Mouse (Mus musculus) CH12.LX (cell line): Measurements from ENCODE around the gene Znhit3. TPM values are rescaled to one million over a fixed set of nuclear protein-coding genes. Genes with fewer than 3 reads are reported as not detected.

Experiments
- DNase-seq: peaks from one replicate; pipeline ENCODE4 v3.0.0-alpha.2; 2013; ENCODE audit errors: extremely low read depth
- H3K27ac ChIP-seq: 2 replicates; pipeline ENCODE4 v1.5.1; 2012; ENCODE audit warnings: low read depth, mild to moderate bottlenecking, control low read depth, moderate library complexity; ENCODE audit not compliant: insufficient read depth
- H3K27me3 ChIP-seq: replicated peaks from 2 replicates; pipeline ENCODE3; 2012; ENCODE audit warnings: inconsistent platforms
- H3K36me3 ChIP-seq, 2 experiments: replicated peaks in 1 of 2; 2 replicates each; pipeline versions ENCODE3 to v1.6.1; 2012; ENCODE audit warnings: inconsistent platforms in 1 of 2, low read length in 1 of 2, mild to moderate bottlenecking in 1 of 2, mixed read lengths in 1 of 2, moderate library complexity in 1 of 2; ENCODE audit not compliant: control insufficient read depth in 1 of 2, insufficient read depth in 1 of 2
- H3K4me1 ChIP-seq, 2 experiments: 2 replicates each; pipeline ENCODE4 v1.6.1; 2012; ENCODE audit warnings: inconsistent platforms in 1 of 2, moderate library complexity in 1 of 2; ENCODE audit not compliant: insufficient read depth in 2 of 2, control insufficient read depth in 1 of 2
- H3K4me2 ChIP-seq: 2 replicates; pipeline ENCODE4 v1.6.1; 2012; ENCODE audit warnings: low read depth, mild to moderate bottlenecking, control low read depth; ENCODE audit not compliant: poor library complexity, insufficient read depth, severe bottlenecking
- H3K4me3 ChIP-seq, 3 experiments: fragments of 150-350 bp in 1 of 3; sonication (generic) in 1 of 3; replicated peaks in 1 of 3; 2 replicates each; pipeline versions ENCODE3 to v1.5.1; 2011 to 2012; ENCODE audit warnings: low read depth in 2 of 3, low read length in 2 of 3, mild to moderate bottlenecking in 2 of 3, moderate library complexity in 2 of 3, control low read depth in 1 of 3, improper control_type of control experiment in 1 of 3, inconsistent platforms in 1 of 3, mixed read lengths in 1 of 3; ENCODE audit not compliant: poor library complexity in 1 of 3
- H3K79me2 ChIP-seq: replicated peaks from 2 replicates; pipeline ENCODE4 v1.6.1; 2012; ENCODE audit warnings: mild to moderate bottlenecking, moderate library complexity; ENCODE audit not compliant: control insufficient read depth, poor library complexity, insufficient read depth, severe bottlenecking; ENCODE audit errors: extremely low read depth
- H3K9ac ChIP-seq: 2 replicates; pipeline ENCODE4 v1.6.1; 2012; ENCODE audit warnings: low read depth, mild to moderate bottlenecking, control low read depth, moderate library complexity; ENCODE audit not compliant: insufficient read depth
- H3K9me3 ChIP-seq: replicated peaks from 2 replicates; pipeline ENCODE3; 2012; ENCODE audit warnings: low read length, inconsistent platforms, mixed read lengths
- CHD1 ChIP-seq: IDR thresholded peaks from 2 replicates; pipeline ENCODE4 v1.6.1; 2012; ENCODE audit warnings: low read depth, low read length, improper control_type of control experiment, inconsistent platforms
- E2F4 ChIP-seq: IDR thresholded peaks from 2 replicates; pipeline ENCODE4 v1.6.1; 2011; ENCODE audit warnings: low read depth, low read length, improper control_type of control experiment; ENCODE audit not compliant: insufficient replicate concordance
- ELF1 ChIP-seq: IDR thresholded peaks from 2 replicates; pipeline ENCODE4 v1.6.1; 2014; ENCODE audit warnings: low read depth, mild to moderate bottlenecking, inconsistent platforms, low read length, improper control_type of control experiment
- GABPA ChIP-seq: IDR thresholded peaks from 2 replicates; pipeline ENCODE4 v1.6.1; 2012; ENCODE audit warnings: low read depth, low read length, improper control_type of control experiment, inconsistent platforms; ENCODE audit not compliant: insufficient replicate concordance
- IRF4 ChIP-seq: IDR thresholded peaks from 2 replicates; pipeline ENCODE4 v1.6.1; 2014; ENCODE audit warnings: low read depth, mild to moderate bottlenecking, inconsistent platforms, low read length, improper control_type of control experiment
- KAT2A ChIP-seq: IDR thresholded peaks from 2 replicates; pipeline ENCODE4 v1.6.1; 2012; ENCODE audit warnings: low read length, improper control_type of control experiment, inconsistent platforms; ENCODE audit not compliant: insufficient replicate concordance
- MAFK ChIP-seq: IDR thresholded peaks from 2 replicates; pipeline ENCODE4 v1.6.1; 2011; ENCODE audit warnings: low read length, improper control_type of control experiment; ENCODE audit not compliant: insufficient replicate concordance
- MYC ChIP-seq: IDR thresholded peaks from 2 replicates; pipeline ENCODE4 v1.6.1; 2011; ENCODE audit warnings: low read depth, mild to moderate bottlenecking, improper control_type of control experiment, low read length
- POLR2AphosphoS2 ChIP-seq: IDR thresholded peaks from 2 replicates; pipeline ENCODE4 v1.6.1; 2011; ENCODE audit warnings: low read depth, low read length, improper control_type of control experiment
- RCOR1 ChIP-seq: conservative IDR thresholded peaks from 2 replicates; pipeline ENCODE4 v1.6.1; 2012; ENCODE audit warnings: low read depth, mild to moderate bottlenecking, inconsistent platforms, low read length, improper control_type of control experiment
- SMC3 ChIP-seq: IDR thresholded peaks from 2 replicates; pipeline ENCODE4 v1.6.1; 2011; ENCODE audit warnings: low read depth, low read length, improper control_type of control experiment
- TBP ChIP-seq: conservative IDR thresholded peaks from 2 replicates; pipeline ENCODE4 v1.6.1; 2011; ENCODE audit warnings: low read depth, low read length, improper control_type of control experiment
- TCF12 ChIP-seq: IDR thresholded peaks from 2 replicates; pipeline ENCODE4 v1.6.1; 2014; ENCODE audit warnings: low read depth, mild to moderate bottlenecking, inconsistent platforms, low read length, improper control_type of control experiment
- UBTF ChIP-seq: IDR thresholded peaks from 2 replicates; pipeline ENCODE4 v1.6.1; 2012; ENCODE audit warnings: low read depth, mild to moderate bottlenecking, inconsistent platforms, low read length, improper control_type of control experiment, moderate library complexity
- USF2 ChIP-seq: conservative IDR thresholded peaks from 2 replicates; pipeline ENCODE4 v1.6.1; 2011; ENCODE audit warnings: low read depth, low read length, improper control_type of control experiment
- ZKSCAN1 ChIP-seq: IDR thresholded peaks from 2 replicates; pipeline ENCODE4 v1.6.1; 2012; ENCODE audit warnings: low read depth, inconsistent platforms, low read length, improper control_type of control experiment, borderline replicate concordance
- ZNF384 ChIP-seq: IDR thresholded peaks from 2 replicates; pipeline ENCODE4 v1.6.1; 2012; ENCODE audit warnings: low read depth, low read length, improper control_type of control experiment, inconsistent platforms
- dilution Hi-C: fragments of 300-500 bp; cut with MboI; formaldehyde crosslinking; loops from 2 replicates; pipeline ENCODE4 v1.14.3; 2020; ENCODE audit warnings: low sequenced_read_pairs; ENCODE audit not compliant: extremely low pct_unique_long_range_greater_than_20kb, extremely low pct_ligation_motif_present
- in situ Hi-C: fragments of 300-500 bp; cut with MboI; formaldehyde crosslinking; loops from 3 replicates; pipeline ENCODE4 v1.14.3; 2019; ENCODE audit warnings: low sequenced_read_pairs, low pct_ligation_motif_present, low pct_unique_long_range_greater_than_20kb, mixed read lengths
- polyA plus RNA-seq: library from polyadenylated mRNA; unstranded; fragments of >175 nt; gene quantifications from 2 replicates; pipeline ENCODE4 v1.2.1, GENCODE M21; 2012; ENCODE audit warnings: low read depth; ENCODE audit not compliant: insufficient read length
- total RNA-seq, 2 experiments: library from RNA; depleted of rRNA; stranded (reverse); fragments of 300-350 nt in 1 of 2; fragments of >200 nt in 1 of 2; gene quantifications; 2 replicates each; pipeline ENCODE4 v1.2.3; 2012 to 2014

Znhit3 gene
- total and polyA plus RNA-seq, 3 experiments: 59.3 to 130 (median 62.9) TPM

- TF ChIP-seq SMC3 (no peak), ELF1 (no peak)
- in situ Hi-C loops: no loop called here
- H3K36me3 ChIP-seq: peaks cover 51 to 90% of the 10 kb centered on the region in 2 experiments
Measured at GRCm38 (mm10) chr11:84886767-84887511, 29.2 kb downstream of the Znhit3 start.

GRCm38 (mm10) chr11:84886236-84886635, 29.9 kb downstream of the Znhit3 start:
- dilution Hi-C loops (no loop called here), in situ Hi-C loops (no loop called here)
- Histone ChIP-seq H3K4me2 (no peak overlapping the region), H3K9me3 (no peaks in the 10 kb centered on the region), H3K27ac (no peak overlapping the region), H3K27me3 (no peaks in the 10 kb centered on the region), H3K79me2 (0 out of 2 replicates have a peak, but pooled peaks cover 3% of the 10 kb centered on the region), H3K4me1 (peaks cover 5 to 15% of the 10 kb centered on the region in 2 experiments; a peak in 3 of 4 replicates), H3K9ac (no peak overlapping the region), H3K36me3 (peaks cover 45 to 87% of the 10 kb centered on the region in 2 experiments), H3K4me3 (no peak overlapping the region)
- no peak for DNase-seq
- TF ChIP-seq UBTF (no peak), ELF1 (no peak), TBP (no peak), TCF12 (no peak), GABPA (no peak), POLR2AphosphoS2 (no peak), E2F4 (no peak), CHD1 (no peak), ZNF384 (no peak), MAFK (no peak), KAT2A (no peak), ZKSCAN1 (no peak), MYC (no peak), SMC3 (no peak), RCOR1 (no peak), IRF4 (no peak), USF2 (no peak)
- TF ChIP-seq, all 38 proteins: peak for 0

More at GRCm38 (mm10) chr11:84886767-84887511, 29.2 kb downstream of the Znhit3 start:
- Histone ChIP-seq H3K9ac (no peak overlapping the region), H3K27me3 (no peaks in the 10 kb centered on the region), H3K4me3 (no peak overlapping the region), H3K27ac (no peak overlapping the region), H3K4me1 (peaks cover 0 to 8% of the 10 kb centered on the region in 2 experiments; a peak in 2 of 4 replicates), H3K4me2 (no peak overlapping the region), H3K9me3 (no peaks in the 10 kb centered on the region), H3K79me2 (no peaks in the 10 kb centered on the region)
- no peak for DNase-seq
- dilution Hi-C loops: no loop called here
